Mouse (Mus musculus) right cerebral cortex, postnatal 14 days (tissue): ENCODE measurements around the gene Tiam1.
A peak's percentile ranks its signal among the peaks of the same experiment; 100 is the strongest.
"Not testable (repeated sequence)": the region's sequence is repeated elsewhere in the genome, so short reads cannot be mapped to it uniquely, and the experiment has no call there.

ENCODE experiments used
- DNase-seq: peaks from one replicate; pipeline ENCODE4 v3.0.0; 2022

Gene Tiam1

DNA sequence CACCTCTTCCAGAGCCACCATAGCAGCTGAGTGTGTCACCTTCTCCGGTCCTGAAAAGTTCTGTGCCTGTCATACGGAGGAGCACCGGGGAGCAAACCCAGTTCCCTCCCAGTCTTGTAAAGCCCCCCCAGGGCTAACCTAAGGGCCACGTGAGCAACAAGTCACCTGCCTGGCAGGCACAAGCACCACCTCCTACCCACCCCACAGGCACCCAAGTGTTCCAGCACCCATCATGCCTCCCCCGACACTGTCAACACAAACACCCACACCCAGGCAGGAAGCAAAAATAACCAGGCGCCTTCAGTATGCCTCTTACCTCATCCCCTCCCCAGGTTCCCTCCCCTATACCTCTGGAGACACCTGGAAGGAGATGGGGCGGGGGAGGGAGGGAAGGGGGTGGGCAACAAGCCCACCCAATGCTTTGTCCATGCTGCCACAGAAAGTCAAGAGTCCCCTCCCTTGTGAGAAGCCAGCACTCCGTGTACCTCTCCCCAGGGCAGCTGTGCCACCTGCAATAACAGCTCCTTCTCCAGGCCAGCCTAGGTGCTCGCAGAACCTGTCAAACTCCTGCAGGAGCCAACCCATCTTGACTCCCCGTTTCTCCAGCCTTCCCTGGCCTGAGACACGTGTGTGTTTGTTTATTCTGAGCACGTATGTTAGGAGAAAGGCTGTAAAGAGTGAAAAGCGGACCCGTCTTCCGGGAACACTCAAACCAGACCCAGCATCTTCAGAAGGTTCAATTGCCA lies 38.7 kb downstream of the Tiam1 start:
- DNase-seq = peak; percentile 48

DNA sequence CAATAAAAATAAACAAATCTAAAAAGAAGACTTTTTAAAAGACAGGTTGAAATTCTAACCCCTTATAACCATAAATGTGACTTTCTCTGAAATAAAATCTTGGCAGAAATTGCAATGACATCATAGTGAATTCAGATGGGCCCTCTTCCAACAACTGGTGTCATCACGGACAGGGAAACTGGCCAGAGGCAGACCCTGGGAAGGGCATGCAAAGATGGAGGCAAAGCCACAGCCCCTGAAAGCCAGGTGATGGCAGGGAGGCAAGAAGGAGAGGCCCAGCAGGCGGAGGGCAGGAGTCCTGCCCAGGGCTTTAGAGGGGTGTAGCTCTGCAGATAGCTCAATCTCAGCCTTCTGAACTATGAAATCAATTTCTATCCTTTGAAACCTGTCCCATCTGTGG lies 39.8 kb downstream of the Tiam1 start:
- no peak for DNase-seq

DNA sequence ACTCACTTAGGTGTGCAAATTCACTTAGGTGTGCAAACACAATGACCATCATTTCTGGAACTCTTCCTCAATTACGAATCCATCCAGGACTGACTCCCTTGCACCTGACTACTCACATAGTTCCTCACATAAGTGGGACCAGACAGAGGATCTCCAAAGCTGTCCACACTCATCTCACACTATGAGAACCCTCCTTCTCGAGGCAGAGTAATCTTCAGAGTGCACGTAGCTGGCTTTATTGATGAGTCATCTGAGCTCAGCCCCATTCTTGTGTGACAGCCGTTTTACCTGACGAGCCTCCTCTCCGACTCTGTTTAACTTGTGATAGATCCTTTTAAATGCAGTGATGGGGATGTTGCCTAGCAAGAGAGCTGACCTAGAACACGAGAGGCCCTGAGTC lies 41.0 kb downstream of the Tiam1 start:
- DNase-seq = no peak

DNA sequence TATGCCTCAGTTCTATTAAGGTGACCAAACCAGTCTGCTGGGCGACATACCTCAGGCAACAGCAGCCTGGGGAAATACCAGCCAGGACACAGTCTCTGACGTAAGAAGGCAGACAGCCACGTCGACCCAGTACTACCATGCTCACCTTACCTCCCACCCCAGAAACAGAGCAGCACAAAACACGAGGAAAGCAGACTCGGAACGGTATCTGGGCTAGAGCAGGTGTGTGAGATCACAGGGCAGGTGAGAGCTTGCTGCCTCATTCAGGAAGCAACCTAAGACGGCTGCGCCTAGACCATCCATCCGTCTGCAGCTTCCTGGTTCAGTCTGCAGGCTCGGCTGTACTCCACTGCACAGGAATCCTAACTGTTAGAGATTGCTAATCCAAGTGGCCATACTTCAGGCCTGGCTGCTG lies 45.4 kb downstream of the Tiam1 start:
- no peak for DNase-seq

DNA sequence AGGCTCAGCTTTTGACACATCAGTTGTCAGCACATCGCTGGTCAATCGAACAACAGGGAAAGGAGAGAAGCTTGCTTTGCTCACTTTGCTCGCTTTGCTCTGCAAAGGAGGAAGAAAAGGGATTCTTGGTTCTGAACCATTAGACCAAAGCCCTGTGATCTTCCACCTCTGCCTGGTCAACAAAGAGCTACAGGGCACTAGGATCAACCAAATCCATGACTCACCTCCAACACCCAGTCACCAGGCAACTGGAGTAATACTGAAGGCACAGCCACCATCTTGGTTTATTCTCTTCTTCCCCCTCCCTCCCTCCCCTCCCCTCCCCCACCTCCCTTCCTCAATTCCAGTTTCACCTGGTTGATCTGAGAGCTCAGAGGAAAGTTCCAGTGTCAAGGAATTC lies 45.8 kb downstream of the Tiam1 start:
- no peak for DNase-seq

DNA sequence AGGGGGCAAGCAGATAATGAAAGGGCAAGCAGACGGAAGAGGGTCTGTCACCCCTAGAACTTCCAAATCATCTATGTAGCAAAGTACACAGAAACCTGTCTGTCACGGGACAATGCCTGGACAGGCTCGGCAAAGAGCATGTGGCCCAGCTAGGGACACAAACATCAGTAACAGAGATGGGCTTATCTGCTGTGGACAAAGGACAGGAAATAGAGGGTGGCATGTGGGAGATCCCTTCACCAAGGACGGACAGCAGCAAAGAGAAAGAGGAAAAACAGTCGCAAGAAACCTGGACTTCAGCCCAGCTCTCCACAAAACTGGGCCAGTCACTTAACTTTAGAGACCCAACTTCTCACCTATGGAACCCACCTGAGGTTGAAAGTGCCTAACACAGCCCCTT lies 47.6 kb downstream of the Tiam1 start:
- no peak for DNase-seq

DNA sequence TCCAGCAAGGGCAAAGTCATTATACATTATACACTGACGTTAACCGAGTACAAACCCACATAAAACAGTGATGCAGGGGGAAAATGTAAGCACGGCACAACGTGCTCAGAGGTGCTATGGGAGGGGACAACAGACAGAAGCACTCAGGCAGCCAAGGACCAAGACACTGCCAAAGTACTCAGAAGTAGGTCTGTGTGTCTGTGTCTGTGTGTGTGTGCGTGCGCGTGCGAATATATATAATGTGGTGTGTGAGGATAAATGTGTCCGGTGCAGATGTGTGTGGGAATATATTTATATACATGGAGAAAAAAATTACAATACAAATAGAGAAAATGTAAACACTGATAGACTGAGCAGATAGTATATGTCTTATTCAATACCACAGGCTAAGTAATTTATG lies 50.6 kb downstream of the Tiam1 start:
- DNase-seq = no peak

DNA sequence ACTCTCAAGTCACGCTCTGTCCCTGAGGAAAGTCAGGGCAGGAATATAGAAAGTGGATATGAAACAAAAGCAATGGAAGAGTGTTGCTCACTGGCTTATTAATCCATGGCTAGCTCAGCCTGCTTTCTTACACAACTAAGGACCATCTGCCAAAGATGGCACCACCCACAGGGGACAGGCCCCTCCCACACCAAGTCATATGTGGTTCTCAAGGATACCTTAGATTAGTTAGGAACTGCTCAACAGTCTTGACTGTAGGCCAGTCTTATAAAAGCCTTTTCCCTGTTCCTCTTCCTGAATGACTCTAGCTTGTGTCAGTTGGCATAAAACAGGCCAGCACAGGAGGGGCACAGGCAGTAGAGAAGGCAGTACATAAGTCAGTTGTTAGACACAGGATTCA lies 51.7 kb downstream of the Tiam1 start:
- no peak for DNase-seq

DNA sequence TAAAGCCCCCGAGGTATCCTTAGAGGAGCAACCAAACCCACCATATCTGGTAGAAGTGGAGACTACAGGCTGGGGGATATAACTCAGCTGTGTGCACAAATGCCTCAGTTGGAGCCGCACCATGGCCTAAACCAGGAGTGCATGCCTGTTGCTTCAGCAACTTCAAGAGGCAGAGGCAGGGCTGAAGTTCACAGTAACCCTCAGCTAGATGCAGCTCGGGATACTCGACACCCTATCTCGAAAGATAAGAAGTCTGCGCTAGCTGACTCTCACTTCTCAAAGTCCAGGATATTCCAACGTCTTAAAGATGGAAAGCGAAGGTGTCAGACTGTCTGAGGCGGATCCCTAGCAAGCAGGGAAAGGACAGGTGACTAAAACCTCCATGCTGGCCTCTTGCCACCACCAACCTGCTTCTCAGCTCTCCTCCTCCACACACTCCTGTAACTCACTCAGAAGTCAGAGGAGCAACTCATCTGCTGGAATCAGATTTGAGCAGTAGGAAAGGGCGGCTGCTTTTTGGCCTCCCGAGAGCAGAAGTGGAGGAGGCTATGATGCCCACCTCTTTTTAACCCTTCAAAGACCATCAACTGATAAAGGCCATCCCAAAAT lies 52.4 kb downstream of the Tiam1 start:
- no peak for DNase-seq

DNA sequence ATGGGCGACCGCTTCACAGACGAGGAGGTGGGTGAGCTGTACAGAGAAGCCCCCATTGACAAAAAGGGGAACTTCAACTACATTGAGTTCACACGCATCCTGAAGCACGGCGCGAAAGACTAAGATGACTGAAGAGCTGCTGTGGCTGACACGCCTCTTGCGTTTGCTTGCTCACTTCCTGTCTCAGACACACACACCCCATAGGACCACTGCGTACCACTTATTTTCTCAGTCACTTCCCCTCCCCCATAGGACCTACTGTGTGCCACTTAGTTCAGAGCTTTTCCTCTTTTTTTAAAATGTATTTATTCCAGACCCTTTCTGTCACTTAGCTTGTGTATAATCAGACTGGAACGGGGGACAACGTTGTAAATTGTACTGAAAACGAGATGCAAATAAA lies 53.2 kb downstream of the Tiam1 start:
- no peak for DNase-seq

DNA sequence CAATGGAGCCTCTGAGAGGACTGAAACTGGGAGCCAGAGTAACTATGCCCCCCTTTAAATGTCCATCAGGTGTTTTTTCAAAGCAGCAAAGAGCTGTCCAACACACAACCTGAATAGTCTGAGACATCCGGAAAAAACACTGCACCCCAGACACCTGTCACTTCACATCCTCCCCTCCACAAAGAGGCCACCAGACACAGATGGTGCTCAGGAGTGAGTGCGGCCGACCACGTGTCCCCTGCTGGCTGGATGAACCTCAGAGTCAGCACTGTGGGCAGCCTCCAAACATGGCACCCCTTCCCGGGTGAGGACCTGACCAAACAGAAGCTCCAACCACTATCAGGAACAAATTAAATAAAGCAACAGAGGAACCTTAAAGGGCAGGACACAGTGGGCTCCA lies 56.3 kb downstream of the Tiam1 start:
- DNase-seq = no peak

DNA sequence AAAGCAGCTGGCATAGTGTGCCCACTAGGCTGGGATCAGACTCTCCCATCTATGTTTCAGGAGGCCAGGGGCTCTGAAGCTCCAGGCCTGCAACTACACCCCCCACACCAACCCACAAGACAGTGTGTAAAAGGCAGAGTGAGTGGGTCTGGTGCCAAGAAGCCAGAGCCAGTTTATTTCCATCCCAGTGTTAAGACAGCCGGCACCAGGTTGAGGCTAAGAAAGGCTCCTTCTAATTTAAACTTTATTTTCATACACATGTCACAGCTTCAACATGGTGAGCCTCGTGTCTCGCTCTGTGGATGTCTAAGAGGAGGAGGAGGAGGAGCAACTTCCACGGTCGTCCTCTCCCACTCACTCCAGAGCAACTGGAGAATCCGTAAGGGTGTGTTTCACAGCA lies 57.5 kb downstream of the Tiam1 start:
- DNase-seq = peak; percentile 67

DNA sequence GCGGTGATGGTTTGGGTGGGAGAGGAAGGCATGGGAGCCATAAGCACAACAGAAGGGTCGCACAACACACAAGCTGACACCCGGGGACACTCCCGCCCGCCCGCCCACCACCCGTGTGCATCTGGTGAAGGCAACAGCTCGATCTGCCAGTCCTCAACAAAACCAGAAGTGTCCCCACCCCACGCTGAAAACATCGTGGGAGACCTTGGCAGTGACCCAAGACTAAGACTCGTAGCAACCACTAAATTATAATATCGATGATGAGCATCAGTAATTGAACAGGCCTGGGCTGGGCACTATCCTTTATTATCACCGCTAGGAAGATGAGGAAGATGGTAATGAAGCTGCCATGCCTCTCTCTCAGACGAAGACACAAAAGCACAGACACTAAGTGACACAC lies 58.0 kb downstream of the Tiam1 start:
- DNase-seq = peak; percentile 45

DNA sequence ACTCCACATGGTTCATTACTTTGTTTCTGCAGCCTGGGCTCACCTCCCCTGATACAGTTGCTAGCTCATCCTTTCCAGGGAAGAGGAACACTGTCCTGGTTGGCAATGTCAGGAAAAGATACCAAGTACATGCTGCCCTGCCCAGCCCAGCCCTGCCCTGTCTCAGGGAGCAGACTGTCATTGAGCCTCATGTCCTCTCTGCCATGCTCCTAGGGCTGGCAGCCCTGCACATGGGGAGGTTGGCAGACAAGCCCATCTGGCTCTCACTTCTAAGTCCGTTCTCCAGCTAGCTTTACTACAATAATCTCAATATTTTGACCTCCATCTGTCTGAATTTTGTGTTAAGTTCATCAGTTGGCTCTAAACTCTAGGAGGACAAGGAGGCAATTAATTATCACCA lies 62.4 kb downstream of the Tiam1 start:
- no peak for DNase-seq

DNA sequence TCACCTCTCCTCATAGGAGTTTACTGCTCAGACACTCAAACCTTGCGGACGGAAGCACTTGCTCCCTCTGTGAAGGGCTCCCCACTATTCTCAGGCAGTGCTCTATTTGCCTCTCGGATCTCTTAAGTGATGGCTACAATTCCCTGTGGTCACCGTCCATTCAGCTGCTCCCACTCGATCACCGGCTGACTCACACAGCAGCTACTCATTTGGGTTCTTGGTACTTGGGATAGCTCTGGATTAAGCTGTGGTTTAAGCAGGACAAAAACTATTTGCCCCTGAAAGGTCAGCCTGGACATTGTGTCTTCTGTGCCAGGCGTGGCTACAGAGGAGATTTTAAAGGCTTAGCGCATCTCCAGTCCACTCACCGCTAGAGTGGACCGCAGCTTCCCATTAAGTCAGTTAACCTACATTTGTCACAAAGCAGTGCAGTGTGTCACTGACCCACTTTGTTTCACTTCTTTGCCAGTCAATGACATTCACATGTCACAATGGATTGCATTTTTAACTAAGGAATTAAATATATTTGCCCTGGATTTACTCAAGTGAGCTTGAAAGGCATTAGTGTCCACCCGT lies 64.7 kb downstream of the Tiam1 start:
- DNase-seq = no peak

DNA sequence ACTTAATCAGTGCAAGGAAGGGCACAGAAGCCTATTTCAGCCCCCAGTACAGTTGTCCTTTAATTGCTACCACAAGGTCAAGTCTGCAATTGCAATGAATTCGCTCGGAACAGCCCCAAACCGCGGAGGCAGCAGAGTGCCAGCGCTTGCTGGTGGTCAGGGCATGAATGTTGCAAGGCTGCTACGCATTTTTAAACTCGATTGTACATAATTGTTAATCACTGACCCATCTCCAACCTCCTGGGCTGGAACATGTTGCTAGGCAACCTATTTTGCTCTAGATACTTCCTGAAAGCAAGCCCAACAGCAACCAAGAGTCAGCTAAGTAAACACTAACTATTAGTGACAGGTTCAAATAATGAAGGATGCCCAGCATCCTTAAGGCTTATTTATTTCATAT lies 70.1 kb downstream of the Tiam1 start:
- DNase-seq = no peak

DNA sequence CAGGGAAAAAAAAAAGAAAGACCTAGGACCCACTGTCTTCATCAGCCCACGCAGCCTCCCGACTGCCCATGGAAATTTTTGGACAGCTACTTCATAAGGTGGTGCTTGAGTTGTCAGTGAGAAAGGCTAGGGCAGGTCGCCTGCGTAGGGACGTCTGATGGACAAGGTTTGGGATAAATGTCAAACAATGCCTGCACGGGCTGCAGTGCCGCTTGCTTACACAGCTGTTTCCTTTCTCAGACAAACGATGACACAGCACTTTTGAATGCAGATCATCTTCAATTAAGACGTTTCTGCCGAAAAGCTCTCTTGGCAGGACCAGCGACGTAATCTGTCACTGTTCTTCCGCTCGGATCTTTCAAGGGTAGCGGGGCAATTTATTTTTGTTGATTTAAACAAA lies 70.9 kb downstream of the Tiam1 start:
- no peak for DNase-seq

DNA sequence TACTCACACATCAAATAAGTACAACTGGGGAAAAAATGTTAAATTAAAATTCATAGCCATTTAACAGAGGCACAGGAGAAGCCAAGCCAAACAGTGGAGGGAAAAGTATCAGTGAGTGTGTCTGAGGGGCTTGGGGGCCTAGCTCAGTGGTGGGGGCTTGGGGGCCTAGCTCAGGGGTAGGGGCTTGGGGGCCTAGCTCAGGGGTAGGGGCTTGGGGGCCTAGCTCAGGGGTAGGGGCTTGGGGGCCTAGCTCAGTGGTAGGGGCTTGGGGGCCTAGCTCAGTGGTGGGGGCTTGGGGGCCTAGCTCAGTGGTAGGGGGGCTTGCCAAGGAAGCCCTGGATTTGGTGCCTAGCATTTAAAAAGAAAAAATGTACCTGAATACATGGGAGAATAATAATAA lies 72.4 kb downstream of the Tiam1 start:
- DNase-seq = not testable (repeated sequence)

DNA sequence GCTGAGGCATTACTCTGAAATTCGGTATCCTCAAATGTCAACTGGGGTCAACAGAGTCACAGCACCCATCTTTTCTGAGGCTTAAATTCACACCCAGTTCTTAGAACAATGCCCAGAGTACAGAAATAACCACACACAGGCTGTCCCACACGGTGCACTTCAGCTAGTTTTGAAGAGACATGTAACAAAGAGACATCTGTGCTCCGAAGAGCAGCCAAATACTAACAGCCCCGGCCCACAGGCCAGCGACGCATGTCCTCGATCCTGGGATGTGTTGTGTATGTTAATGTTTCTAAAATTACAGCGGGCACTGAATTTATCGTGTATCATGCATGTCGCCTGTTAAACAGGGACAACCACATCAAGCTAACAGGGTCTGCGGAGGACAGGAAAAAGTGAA lies 73.5 kb downstream of the Tiam1 start:
- DNase-seq = no peak

DNA sequence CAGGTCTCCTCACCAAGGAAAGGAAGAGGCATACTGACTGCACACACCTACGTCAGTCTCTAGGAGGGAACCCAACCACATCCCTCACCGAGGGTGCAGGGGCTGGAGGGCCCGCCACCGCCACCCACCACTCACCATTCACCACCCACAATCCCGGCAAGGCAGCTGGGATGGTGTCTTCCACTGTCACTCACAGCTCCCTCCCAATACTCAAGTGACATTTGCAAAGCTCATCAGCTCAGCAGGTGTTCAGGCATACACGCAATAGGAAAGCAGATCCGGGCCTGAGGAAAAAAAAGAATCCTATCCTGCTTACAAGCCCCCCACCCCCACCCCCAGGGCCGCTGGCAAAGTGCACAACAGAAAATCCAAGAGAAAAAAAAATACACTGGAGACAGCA lies 74.4 kb downstream of the Tiam1 start:
- DNase-seq = no peak

DNA sequence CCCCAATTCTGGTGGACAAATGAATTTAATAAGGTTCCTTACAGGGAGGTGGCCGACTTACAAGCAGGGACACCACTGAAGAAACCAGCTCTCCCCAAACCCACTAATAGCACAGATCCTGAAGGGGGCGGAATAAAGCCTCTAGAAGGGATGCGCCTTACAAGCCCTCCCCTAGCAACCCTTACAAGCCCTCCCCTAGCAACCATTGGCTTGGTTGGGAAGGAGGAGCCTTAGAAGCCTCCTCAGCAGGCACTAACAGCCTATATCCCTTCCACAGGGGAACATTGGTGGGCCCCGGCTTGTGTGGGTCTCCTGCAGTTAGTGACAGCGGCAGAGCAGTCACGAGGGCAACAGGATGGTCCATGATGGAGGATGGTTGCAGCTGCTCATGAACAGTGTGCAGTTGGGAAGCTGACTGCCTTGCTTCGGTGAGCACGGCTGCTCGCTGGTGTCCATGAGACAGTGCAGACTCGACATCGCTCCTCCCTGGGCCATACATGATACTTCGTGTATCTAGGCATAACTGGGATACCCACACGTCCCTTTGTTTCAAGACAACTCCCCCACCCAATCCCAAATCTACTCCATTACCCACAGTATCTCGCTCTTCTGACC lies 90.6 kb downstream of the Tiam1 start:
- DNase-seq = no peak

DNA sequence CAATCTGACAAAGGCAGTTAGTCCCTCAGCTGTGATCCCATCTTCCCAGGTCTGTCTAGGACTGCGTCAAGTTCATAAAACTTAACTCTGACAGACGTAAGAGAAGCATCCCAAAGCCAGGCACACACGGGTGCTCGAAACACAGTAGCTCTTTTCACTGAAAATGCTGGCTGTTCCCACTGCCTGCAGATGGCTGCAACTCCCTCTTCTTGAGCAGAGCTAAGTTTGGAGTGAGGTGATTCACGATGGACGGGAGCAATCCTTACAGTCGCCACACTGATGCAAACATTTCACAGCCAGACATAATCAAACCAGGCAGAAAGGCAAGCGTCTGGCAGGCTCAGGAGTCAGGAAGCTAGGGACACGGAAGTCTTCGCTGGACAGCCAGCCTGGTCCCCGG lies 91.2 kb downstream of the Tiam1 start:
- no peak for DNase-seq

DNA sequence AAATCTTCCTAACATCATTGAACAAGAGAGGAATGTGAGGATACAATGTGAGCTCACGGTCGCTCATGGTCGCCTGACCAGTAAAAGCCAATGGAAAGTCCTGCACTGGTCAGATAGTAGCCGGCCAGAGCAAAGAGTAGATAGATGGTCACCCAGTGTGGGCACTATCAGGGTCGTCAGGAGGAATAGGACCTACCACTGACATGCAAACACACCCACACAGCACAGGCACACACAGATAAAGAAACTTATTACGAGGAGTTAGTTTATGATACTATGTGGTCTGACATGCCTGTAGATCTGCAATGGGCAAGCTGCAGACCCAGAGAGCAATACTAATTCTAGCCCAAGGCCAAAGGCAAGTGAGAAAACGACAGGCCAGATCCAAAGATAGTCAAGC lies 92.5 kb downstream of the Tiam1 start:
- no peak for DNase-seq

DNA sequence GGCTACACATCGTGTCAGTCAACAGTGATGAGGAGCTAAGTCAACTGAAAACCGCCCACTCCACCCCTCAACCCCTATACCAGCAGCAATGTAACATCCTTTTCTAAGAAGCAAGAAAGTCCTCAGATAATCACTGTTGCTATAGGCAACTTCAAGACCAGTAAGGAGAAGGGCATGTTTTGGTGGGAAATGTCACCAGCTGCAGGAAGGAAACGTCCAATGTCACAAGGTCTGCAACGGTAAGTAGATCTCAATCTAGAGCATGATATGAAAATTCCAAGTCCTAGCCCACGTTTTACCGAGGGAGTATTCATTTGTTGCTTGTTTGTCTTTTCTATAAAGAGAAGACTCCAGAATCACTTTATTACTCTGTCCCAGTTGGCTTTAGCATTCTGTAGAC lies 95.7 kb downstream of the Tiam1 start:
- DNase-seq = no peak
